Mouse (Mus musculus) c-Kit-negative CD71-positive TER-119-positive erythroid progenitor cells, embryonic 14.5 days (primary cell): ENCODE measurements around the gene Pnmal2.
A peak's percentile ranks its signal among the peaks of the same experiment; 100 is the strongest.

Experiments used
- DNase-seq: peaks from one replicate; pipeline ENCODE4 v3.0.0-alpha.2; 2013; ENCODE audit warnings: low read depth, low spot score

Pnmal2 gene

GRCm38 (mm10) chr7:16944061-16944807, at the start of gene Pnmal2:
Pnmal2 (plus strand) TSS chr7:16944682.
- no peak for DNase-seq

- peak; percentile 42 for DNase-seq
These were observed 49.5 kb upstream of the Pnmal2 start for GRCm38 (mm10) chr7:16895000-16895399.

GRCm38 (mm10) chr7:16895511-16895910, 49.0 kb upstream of the Pnmal2 start:
- DNase-seq = no peak

- no peak for DNase-seq
These were observed 44.0 kb upstream of the Pnmal2 start for GRCm38 (mm10) chr7:16900526-16900925.

GRCm38 (mm10) chr7:16903439-16903955, 41.0 kb upstream of the Pnmal2 start:
- no peak for DNase-seq

GRCm38 (mm10) chr7:16904120-16904675, 40.3 kb upstream of the Pnmal2 start:
- no peak for DNase-seq

GRCm38 (mm10) chr7:16905491-16906021, 38.9 kb upstream of the Pnmal2 start:
- DNase-seq = no peak

GRCm38 (mm10) chr7:16906281-16906680, 38.2 kb upstream of the Pnmal2 start, which contains the start of gene Ptgir:
Ptgir (plus strand) TSS chr7:16906490.
- DNase-seq = no peak

- no peak for DNase-seq
These were observed 37.5 kb upstream of the Pnmal2 start for GRCm38 (mm10) chr7:16906889-16907559.

GRCm38 (mm10) chr7:16907842-16908241, 36.6 kb upstream of the Pnmal2 start:
- no peak for DNase-seq

- DNase-seq = no peak
These were observed 36.1 kb upstream of the Pnmal2 start for GRCm38 (mm10) chr7:16908367-16908766.

- no peak for DNase-seq
These were observed 35.6 kb upstream of the Pnmal2 start for GRCm38 (mm10) chr7:16908859-16909258.

GRCm38 (mm10) chr7:16909909-16910308, 34.6 kb upstream of the Pnmal2 start:
- DNase-seq = no peak

- DNase-seq = no peak
These were observed 32.6 kb upstream of the Pnmal2 start for GRCm38 (mm10) chr7:16911904-16912303.

GRCm38 (mm10) chr7:16912360-16912759, 32.1 kb upstream of the Pnmal2 start:
- no peak for DNase-seq

GRCm38 (mm10) chr7:16913806-16914452, 30.6 kb upstream of the Pnmal2 start:
- DNase-seq = peak; percentile 32

GRCm38 (mm10) chr7:16914453-16915343, 29.8 kb upstream of the Pnmal2 start:
- no peak for DNase-seq

GRCm38 (mm10) chr7:16915461-16916340, 28.8 kb upstream of the Pnmal2 start:
- no peak for DNase-seq
